Mouse (Mus musculus) cerebellum, postnatal 25 days (tissue): ENCODE measurements at regions not wholly inside any gene's neighbourhood (a gene's known extent, or its start where the extent isn't known, plus 50 kb on each side); places are given as distances from the start of the nearest gene placed in this dataset.
"Not testable (repeated sequence)": the region's sequence is repeated elsewhere in the genome, so short reads cannot be mapped to it uniquely, and the experiment has no call there.

Experiments used
- DNase-seq, 2 experiments: peaks; one replicate each; pipeline ENCODE4 v3.0.0; 2021; ENCODE audit warnings: mixed read lengths in 2 of 2

GRCm38 (mm10) chr19:54099292-54099691, 55.3 kb downstream of the Adra2a start:
- DNase-seq, result no peak

- DNase-seq, result no peak
These were observed 55.8 kb downstream of the Adra2a start for GRCm38 (mm10) chr19:54099769-54100168.

- DNase-seq, result no peak
These were observed 62.6 kb downstream of the Adra2a start for GRCm38 (mm10) chr19:54106571-54106970.

- DNase-seq, result no peak
These were observed 63.3 kb downstream of the Adra2a start for GRCm38 (mm10) chr19:54107103-54107821.

GRCm38 (mm10) chr19:54110080-54110479, 66.1 kb downstream of the Adra2a start:
- no peak for DNase-seq

GRCm38 (mm10) chr19:54112691-54113090, 68.7 kb downstream of the Adra2a start:
- DNase-seq, result no peak

GRCm38 (mm10) chr19:54113421-54113820, 69.5 kb downstream of the Adra2a start:
- no peak for DNase-seq

- DNase-seq, result peak; percentile 38 to 50
These were observed 70.8 kb downstream of the Adra2a start for GRCm38 (mm10) chr19:54114588-54115317.

- DNase-seq, result no peak
These were observed 71.4 kb downstream of the Adra2a start for GRCm38 (mm10) chr19:54115335-54115734.

- no peak for DNase-seq
These were observed 72.9 kb downstream of the Adra2a start for GRCm38 (mm10) chr19:54116829-54117228.

- no peak for DNase-seq
These were observed 73.7 kb downstream of the Adra2a start for GRCm38 (mm10) chr19:54117676-54118075.

- DNase-seq, result no peak
These were observed 79.6 kb downstream of the Adra2a start for GRCm38 (mm10) chr19:54123586-54123985.

GRCm38 (mm10) chr19:54151766-54152165, 107.8 kb downstream of the Adra2a start:
- not testable (repeated sequence) for DNase-seq

- DNase-seq, result no peak
These were observed 110.4 kb downstream of the Adra2a start for GRCm38 (mm10) chr19:54154400-54154799.

GRCm38 (mm10) chr19:54170361-54170760, 126.4 kb downstream of the Adra2a start:
- no peak for DNase-seq

- DNase-seq, result no peak
These were observed 130.4 kb downstream of the Adra2a start for GRCm38 (mm10) chr19:54174090-54175055.

GRCm38 (mm10) chr19:54175766-54176165, 131.8 kb downstream of the Adra2a start:
- no peak for DNase-seq

- DNase-seq, result no peak
These were observed 133.5 kb downstream of the Adra2a start for GRCm38 (mm10) chr19:54177491-54177890.

GRCm38 (mm10) chr19:54200407-54200806, 156.5 kb downstream of the Adra2a start:
- DNase-seq, result no peak

- no peak for DNase-seq
These were observed 158.5 kb downstream of the Adra2a start for GRCm38 (mm10) chr19:54202456-54202855.

- no peak for DNase-seq
These were observed 162.9 kb downstream of the Adra2a start for GRCm38 (mm10) chr19:54206819-54207218.

- no peak for DNase-seq
These were observed 168.2 kb downstream of the Adra2a start for GRCm38 (mm10) chr19:54212169-54212568.

GRCm38 (mm10) chr19:54244176-54244575, 200.2 kb downstream of the Adra2a start:
- DNase-seq, result no peak
